Mouse (Mus musculus) spleen, adult 2 months (tissue): ENCODE measurements around the gene Mark3. TPM values are rescaled to one million over a fixed set of nuclear protein-coding genes. Genes with fewer than 3 reads are reported as not detected.

ENCODE experiments used
- DNase-seq, 2 experiments: peaks; one replicate each; pipeline versions ENCODE4 v3.0.0 to v3.0.0-alpha.2; 2012 to 2021; ENCODE audit warnings: low spot score in 2 of 2, low read depth in 1 of 2
- H3K27ac ChIP-seq: fragments of 200-500 bp; 2 replicates; pipeline ENCODE4 v1.5.1; 2012; ENCODE audit warnings: low read length, inconsistent platforms; ENCODE audit not compliant: insufficient read depth
- H3K27me3 ChIP-seq: fragments of 200-500 bp; 2 replicates; pipeline ENCODE4 v1.6.1; 2012; ENCODE audit warnings: mild to moderate bottlenecking, moderate library complexity, low read length, inconsistent platforms; ENCODE audit not compliant: control insufficient read depth, insufficient read depth
- H3K36me3 ChIP-seq: fragments of 200-500 bp; 2 replicates; pipeline ENCODE4 v1.6.1; 2012; ENCODE audit warnings: mild to moderate bottlenecking, low read length, inconsistent platforms; ENCODE audit not compliant: control insufficient read depth, insufficient read depth
- H3K4me1 ChIP-seq: fragments of 200-500 bp; 2 replicates; pipeline ENCODE4 v1.6.1; 2011; ENCODE audit warnings: inconsistent platforms; ENCODE audit not compliant: control insufficient read depth, insufficient read depth, insufficient read length
- H3K4me3 ChIP-seq: fragments of 200-500 bp; 2 replicates; pipeline ENCODE4 v1.5.1; 2011; ENCODE audit warnings: mild to moderate bottlenecking, inconsistent platforms; ENCODE audit not compliant: insufficient read depth, insufficient read length; ENCODE audit errors: extremely low read depth
- CTCF ChIP-seq: fragments of 200-500 bp; IDR thresholded peaks from 2 replicates; pipeline ENCODE4 v1.5.1; 2011; ENCODE audit warnings: mild to moderate bottlenecking, inconsistent platforms; ENCODE audit not compliant: insufficient read depth, insufficient read length, insufficient replicate concordance; ENCODE audit errors: extremely low read depth
- POLR2A ChIP-seq: fragments of 200-500 bp; IDR thresholded peaks from 2 replicates; pipeline ENCODE4 v1.6.1; 2011; ENCODE audit warnings: low read depth, low read length, inconsistent platforms
- WGBS: fragments of 180-500 bp; shearing (Covaris S2); methylation state at CpG from one replicate; pipeline ENCODE4 v1.1.7; 2018; 5-methylcytosine and 5-hydroxymethylcytosine counted together
- polyA plus RNA-seq: library from polyadenylated mRNA; depleted of rRNA; stranded (reverse); fragments of >200 nt; gene quantifications from 2 replicates; pipeline ENCODE4 v1.2.3, GENCODE M21; 2012

The Mark3 gene
- polyA plus RNA-seq, 1 experiment: 19.8 TPM

GRCm38 (mm10) chr12:111678997-111679396 lies 104.7 kb downstream of the Mark3 start:
- H3K27me3 ChIP-seq: no peaks in the 10 kb centered on the region
- WGBS: 60% methylated on average over 7 of the region's 7 CpGs
- TF ChIP-seq CTCF (no peak), POLR2A (no peak)
- H3K27ac ChIP-seq: no peak overlapping the region
- DNase-seq: no peak
- peaks cover 9% of the 10 kb centered on the region; the same call in 1 of the 2 replicates for H3K36me3 ChIP-seq
- peaks cover 11% of the 10 kb centered on the region; the same call in 1 of the 2 replicates for H3K4me1 ChIP-seq
- peak overlapping the region; percentile 89; the same call in 1 of the 2 replicates for H3K4me3 ChIP-seq

DNA sequence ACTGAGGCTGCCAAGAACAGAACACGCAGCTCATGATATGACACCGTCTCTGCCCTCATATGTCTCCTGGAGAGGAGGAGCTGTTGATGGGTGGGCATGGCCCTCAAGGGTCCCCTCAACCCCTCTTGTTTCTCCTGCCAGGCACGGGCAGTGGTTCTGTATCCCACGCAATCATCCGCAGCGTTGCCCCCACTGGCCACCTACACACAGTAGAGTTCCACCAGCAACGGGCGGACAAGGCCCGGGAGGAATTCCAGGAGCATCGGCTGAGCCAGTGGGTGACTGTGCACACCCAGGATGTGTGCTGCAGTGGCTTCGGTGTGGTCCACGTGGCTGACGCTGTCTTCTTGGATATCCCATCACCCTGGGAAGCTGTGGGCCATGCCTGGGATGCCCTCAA lies 106.3 kb downstream of the Mark3 start:
- Histone ChIP-seq H3K36me3 (peaks cover 9% of the 10 kb centered on the region; the same call in 1 of the 2 replicates), H3K4me1 (peaks cover 11% of the 10 kb centered on the region; the same call in 1 of the 2 replicates), H3K27ac (no peak overlapping the region), H3K4me3 (no peak overlapping the region), H3K27me3 (no peaks in the 10 kb centered on the region)
- TF ChIP-seq POLR2A (no peak), CTCF (no peak)
- WGBS: 91% methylated on average over 13 of the region's 13 CpGs
- DNase-seq: no peak

DNA sequence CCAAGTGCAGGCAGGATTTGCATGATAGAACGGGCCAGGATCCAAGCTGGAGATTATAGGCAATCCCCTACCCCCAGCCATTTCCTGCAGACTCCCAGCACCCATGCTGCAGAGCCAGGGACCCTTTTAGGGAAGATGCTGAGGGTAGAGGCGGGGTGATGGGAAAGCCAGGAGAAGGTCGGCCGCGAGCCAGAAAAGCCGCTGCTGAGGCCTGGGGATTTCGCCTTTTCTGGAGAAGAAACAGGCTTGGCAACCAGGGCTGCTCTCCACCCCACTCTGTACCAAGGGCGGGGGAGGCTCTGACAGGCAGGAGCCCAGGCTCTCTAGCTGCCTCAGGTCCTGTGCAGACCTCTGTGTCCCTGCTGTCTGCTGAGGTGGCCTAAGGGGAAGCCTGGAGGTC lies 107.0 kb downstream of the Mark3 start:
- no peak for TF ChIP-seq CTCF
- TF ChIP-seq POLR2A: no peak
- Histone ChIP-seq H3K4me3 (no peak overlapping the region), H3K27ac (peak overlapping the region; percentile 42), H3K27me3 (no peaks in the 10 kb centered on the region), H3K36me3 (peaks cover 9% of the 10 kb centered on the region; the same call in 1 of the 2 replicates), H3K4me1 (peaks cover 11% of the 10 kb centered on the region; the same call in 1 of the 2 replicates)
- DNase-seq: no peak
- WGBS: 88% methylated on average over 8 of the region's 8 CpGs

DNA sequence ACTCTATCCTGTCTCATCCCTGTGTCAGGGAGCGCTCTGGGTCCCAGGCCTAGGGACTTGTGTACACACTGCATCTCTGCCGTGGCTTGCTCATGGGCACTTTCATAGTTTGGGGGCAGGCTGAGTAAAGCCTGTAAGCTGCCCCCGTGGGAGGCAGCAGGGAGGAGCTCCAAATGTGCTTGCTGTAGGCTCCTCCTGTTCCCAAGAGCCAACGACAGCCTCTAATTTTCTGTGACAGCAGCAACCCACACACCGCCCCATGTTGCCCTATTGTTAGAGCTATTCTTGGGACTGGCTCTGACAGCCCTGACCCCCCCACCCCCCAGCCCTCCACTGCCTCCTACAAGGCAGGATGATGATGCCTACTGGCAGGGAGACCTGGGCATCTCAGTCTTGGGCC lies 107.7 kb downstream of the Mark3 start:
- Histone ChIP-seq H3K27ac (peak overlapping the region; percentile 32; the same call in 1 of the 2 replicates), H3K27me3 (no peaks in the 10 kb centered on the region), H3K4me1 (peaks cover 11% of the 10 kb centered on the region; the same call in 1 of the 2 replicates), H3K4me3 (no peak overlapping the region), H3K36me3 (peaks cover 9% of the 10 kb centered on the region; the same call in 1 of the 2 replicates)
- 86% methylated on average over 5 of the region's 5 CpGs for WGBS
- DNase-seq: no peak
- TF ChIP-seq CTCF: no peak
- TF ChIP-seq POLR2A: no peak

DNA sequence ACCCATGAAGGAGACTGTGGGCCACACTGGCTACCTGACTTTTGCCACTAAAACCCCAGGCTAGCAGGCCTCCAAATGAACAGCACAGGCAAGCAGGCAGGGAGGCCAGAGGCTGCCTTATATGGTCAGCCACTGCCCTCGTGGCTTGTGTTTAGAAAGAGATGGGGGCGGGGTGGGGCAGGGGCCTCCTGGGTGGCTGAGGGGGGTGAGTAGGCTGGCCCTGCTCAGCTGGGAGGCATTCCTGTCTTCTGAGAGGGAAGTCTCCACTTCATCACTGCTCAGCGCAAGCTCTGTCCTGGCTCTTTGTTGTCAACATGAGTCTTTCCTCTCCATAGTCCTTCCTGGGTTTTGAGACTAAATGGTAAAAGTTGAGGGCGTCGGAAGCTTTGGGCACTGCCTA lies 108.5 kb downstream of the Mark3 start:
- Histone ChIP-seq H3K27me3 (no peaks in the 10 kb centered on the region), H3K4me1 (peaks cover 7% of the 10 kb centered on the region; the same call in 1 of the 2 replicates), H3K27ac (peak overlapping the region; percentile 48; the same call in 1 of the 2 replicates), H3K4me3 (no peak overlapping the region), H3K36me3 (peaks cover 9% of the 10 kb centered on the region; the same call in 1 of the 2 replicates)
- WGBS: 82% methylated on average over 5 of the region's 5 CpGs
- TF ChIP-seq POLR2A (no peak), CTCF (no peak)
- no peak for DNase-seq

GRCm38 (mm10) chr12:111686390-111686789 lies 112.1 kb downstream of the Mark3 start:
- H3K27ac ChIP-seq: no peak overlapping the region
- DNase-seq: no peak
- peaks cover 6% of the 10 kb centered on the region; the same call in 1 of the 2 replicates for H3K36me3 ChIP-seq
- H3K27me3 ChIP-seq: no peaks in the 10 kb centered on the region
- WGBS: 76% methylated on average over 4 of the region's 4 CpGs
- TF ChIP-seq POLR2A (no peak), CTCF (no peak)
- peaks cover 1% of the 10 kb centered on the region; the same call in 1 of the 2 replicates for H3K4me1 ChIP-seq
- no peak overlapping the region for H3K4me3 ChIP-seq
